Mouse (Mus musculus) embryonic facial prominence, embryonic 13.5 days (tissue): ENCODE data around the gene Gabarap. TPM values are rescaled to one million over a fixed set of nuclear protein-coding genes. Genes with fewer than 3 reads are reported as not detected.
A peak's percentile ranks its signal among the peaks of the same experiment; 100 is the strongest.
"Not testable (repeated sequence)": the region's sequence is repeated elsewhere in the genome, so short reads cannot be mapped to it uniquely, and the experiment has no call there.

Experiments
- ATAC-seq: fragments of 200-750 bp; cut with Nextera tagmentation; 2 replicates; pipeline ENCODE4 v1.8.0; 2017; ENCODE audit warnings: low read depth; ENCODE audit not compliant: insufficient number of reproducible peaks, insufficient read depth, low FRiP score, low TSS enrichment
- H3K27ac ChIP-seq: fragments of 300-500 bp; sonication (generic); 2 replicates; pipeline ENCODE4 v1.5.1; 2015; ENCODE audit warnings: moderate library complexity, mild to moderate bottlenecking, inconsistent platforms
- H3K27me3 ChIP-seq: fragments of 300-500 bp; sonication (generic); 2 replicates; pipeline ENCODE4 v1.6.1; 2015; ENCODE audit warnings: mild to moderate bottlenecking, inconsistent platforms
- H3K36me3 ChIP-seq: fragments of 300-500 bp; sonication (generic); 2 replicates; pipeline ENCODE4 v1.6.1; 2015; ENCODE audit warnings: mild to moderate bottlenecking, inconsistent platforms
- H3K4me1 ChIP-seq: fragments of 300-500 bp; sonication (generic); 2 replicates; pipeline ENCODE4 v1.6.1; 2015; ENCODE audit warnings: inconsistent platforms
- H3K4me2 ChIP-seq: fragments of 300-500 bp; sonication (generic); 2 replicates; pipeline ENCODE4 v1.6.1; 2015; ENCODE audit warnings: moderate library complexity, mild to moderate bottlenecking, inconsistent platforms
- H3K4me3 ChIP-seq: fragments of 300-500 bp; sonication (generic); 2 replicates; pipeline ENCODE4 v1.5.1; 2015; ENCODE audit warnings: mild to moderate bottlenecking, inconsistent platforms
- H3K9ac ChIP-seq: fragments of 300-500 bp; sonication (generic); 2 replicates; pipeline ENCODE4 v1.6.1; 2015; ENCODE audit warnings: mild to moderate bottlenecking, inconsistent platforms
- H3K9me3 ChIP-seq: fragments of 300-500 bp; sonication (generic); 2 replicates; pipeline ENCODE4 v1.6.1; 2016; ENCODE audit warnings: inconsistent platforms
- WGBS: fragments of 180-500 bp; shearing (Covaris S2); methylation state at CpG from one replicate; pipeline ENCODE4 v1.1.7; 2015; ENCODE audit warnings: mixed read lengths; 5-methylcytosine and 5-hydroxymethylcytosine counted together
- polyA plus RNA-seq: library from polyadenylated mRNA; unstranded; fragments of >200 nt; fragmentation: Nextera tagmentation; extraction: Ambion mirVana; gene quantifications from 2 replicates; pipeline ENCODE4 v1.2.1, GENCODE M21; 2015

Gabarap gene
- 511 and 542 TPM in 2 replicates for polyA plus RNA-seq

DNA sequence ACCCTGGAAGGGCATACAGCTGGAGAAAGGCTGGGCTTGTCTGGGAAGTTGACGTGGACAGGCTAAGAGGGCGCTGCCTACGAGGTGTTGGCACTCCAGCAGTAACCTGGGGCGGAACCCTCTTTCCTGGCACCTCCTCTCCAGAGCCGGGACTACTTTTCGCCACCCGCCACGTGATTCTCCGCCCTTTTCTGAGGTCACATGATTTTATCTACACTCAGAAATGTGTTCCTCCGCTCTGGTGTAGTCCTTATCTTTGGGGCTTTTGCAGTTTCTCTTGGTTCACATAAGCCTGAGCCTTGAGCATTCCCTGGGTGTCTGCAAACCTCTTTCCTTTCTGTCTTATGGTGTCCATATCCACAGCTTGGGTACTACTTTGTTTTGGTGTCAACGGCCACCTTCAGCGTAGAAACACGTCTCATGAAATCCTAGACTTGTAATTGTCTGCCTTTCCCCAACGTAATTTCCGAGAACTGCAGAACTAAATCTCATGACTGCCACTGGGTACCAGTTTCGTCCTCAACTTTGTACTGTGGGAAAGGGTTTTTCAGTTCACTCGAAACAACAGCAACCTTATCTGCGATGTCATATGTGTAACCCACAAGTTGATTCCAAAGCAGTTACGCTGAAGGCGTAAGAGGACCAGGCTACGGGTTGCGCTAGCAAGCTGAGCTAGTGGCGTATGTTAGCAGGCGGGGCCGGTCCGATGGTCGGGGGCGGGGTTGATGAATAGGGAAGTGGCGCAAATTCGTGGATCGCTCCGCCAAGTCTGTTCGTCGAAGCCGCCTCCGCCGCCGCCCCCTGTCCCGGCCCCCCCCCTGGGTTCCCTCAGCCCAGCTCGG is at the start of gene Gabarap:
Gene Gabarap (plus strand): TSS at position 294 of the 842 bp plus-strand sequence.
- under 1% methylated on average over 40 of the region's 40 CpGs for WGBS
- Histone ChIP-seq H3K4me3 (peak within 1 kb of the TSS; percentile 84), H3K9ac (peak within 1 kb of the TSS; percentile 85), H3K36me3 (peaks cover 59% of the 10 kb centered on the region), H3K9me3 (no peaks in the 10 kb centered on the region), H3K4me2 (peak within 1 kb of the TSS; percentile 74), H3K4me1 (peaks cover 24% of the 10 kb centered on the region), H3K27ac (peak within 1 kb of the TSS; percentile 94), H3K27me3 (no peaks in the 10 kb centered on the region)
- ATAC-seq: peak; percentile 66

DNA sequence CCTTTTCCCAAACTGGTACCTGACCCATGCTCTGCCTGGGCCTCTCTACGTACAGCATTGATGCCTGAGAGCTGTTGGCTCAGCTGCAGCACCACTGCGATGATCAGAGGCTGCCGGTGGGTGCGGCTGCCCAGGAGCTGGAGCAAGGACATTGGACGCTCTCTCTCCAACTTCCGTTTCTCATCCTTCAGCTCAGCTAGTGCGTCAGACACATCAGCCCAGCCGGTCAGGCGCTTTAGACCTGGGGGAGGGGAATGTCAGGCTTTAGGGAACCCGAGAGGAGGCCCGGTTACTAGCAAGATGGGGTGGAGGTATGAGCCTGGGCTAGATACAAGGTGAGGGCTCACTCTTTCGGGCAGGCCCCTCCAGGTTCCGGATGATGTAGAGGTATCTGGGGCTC is 45.7 kb upstream of the Gabarap start:
- H3K27ac ChIP-seq: no peak overlapping the region
- 0 out of 2 replicates have a peak overlapping the region, but pooled peaks have one; percentile 1 for H3K4me3 ChIP-seq
- peaks cover 29% of the 10 kb centered on the region for H3K4me1 ChIP-seq
- no peaks in the 10 kb centered on the region for H3K27me3 ChIP-seq
- WGBS: 78% methylated on average over 13 of the region's 13 CpGs
- H3K9me3 ChIP-seq: no peaks in the 10 kb centered on the region
- H3K4me2 ChIP-seq: no peak overlapping the region
- peaks cover 44% of the 10 kb centered on the region for H3K36me3 ChIP-seq
- peak overlapping the region; percentile 21; the same call in 1 of the 2 replicates for H3K9ac ChIP-seq
- no peak for ATAC-seq

DNA sequence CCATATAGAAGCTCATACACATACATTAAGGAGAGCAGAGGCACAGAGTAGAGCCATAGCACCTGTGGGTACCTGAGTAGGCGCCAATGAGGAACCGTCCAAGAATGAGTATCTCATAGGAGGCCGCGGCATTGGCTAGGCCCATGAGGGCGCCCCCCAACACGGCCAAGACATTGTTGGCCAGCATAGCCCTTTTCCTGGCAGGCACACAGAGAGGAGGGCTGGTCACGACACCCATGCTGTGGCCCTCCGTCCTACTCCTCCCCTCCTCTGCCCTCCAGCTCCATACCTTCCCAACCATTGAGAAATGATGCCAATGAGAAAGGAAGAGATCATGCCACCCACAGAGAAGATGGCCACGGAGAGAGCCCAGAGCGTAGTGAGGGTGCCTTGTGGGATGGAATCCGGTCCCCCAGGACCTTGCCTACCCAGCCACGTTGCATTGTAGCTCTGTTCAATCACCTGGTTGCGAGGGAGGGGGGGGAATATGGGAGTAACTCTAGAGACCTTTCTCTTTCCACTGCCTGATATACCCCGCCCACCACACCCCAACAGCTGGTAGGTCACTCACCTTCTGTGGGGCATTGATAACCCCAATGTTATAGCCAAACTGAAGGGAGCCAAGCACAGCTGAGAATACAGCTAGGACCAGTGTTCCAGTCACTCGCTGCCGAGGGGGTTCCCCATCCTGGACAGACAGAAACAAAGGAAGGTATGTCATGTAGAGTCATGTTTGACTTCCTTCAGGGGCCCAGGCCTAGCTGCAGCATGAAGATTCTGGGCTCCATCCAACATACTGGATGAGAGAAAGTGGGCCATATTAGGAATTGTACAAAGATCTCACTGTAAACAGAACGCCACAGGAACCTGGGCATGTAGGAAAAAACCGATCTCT is 44.7 kb upstream of the Gabarap start:
- 85% methylated on average over 18 of the region's 18 CpGs for WGBS
- peak overlapping the region; percentile 70 for H3K9ac ChIP-seq

GRCm38 (mm10) chr11:69947337-69948065 is 43.4 kb upstream of the Gabarap start:
- under 1% methylated on average over 29 of the region's 29 CpGs for WGBS
- Histone ChIP-seq H3K9ac (peak overlapping the region; percentile 70), H3K4me2 (peak overlapping the region; percentile 71), H3K27me3 (no peaks in the 10 kb centered on the region), H3K36me3 (peaks cover 38% of the 10 kb centered on the region), H3K4me3 (peak overlapping the region; percentile 54), H3K9me3 (no peaks in the 10 kb centered on the region), H3K4me1 (peaks cover 29% of the 10 kb centered on the region), H3K27ac (peak overlapping the region; percentile 92)
- ATAC-seq: peak; percentile 21; the same call in 1 of the 2 replicates

More for the DNA sequence above, 44.7 kb upstream of the Gabarap start:
- Histone ChIP-seq H3K4me3 (peak overlapping the region; percentile 54), H3K9me3 (no peaks in the 10 kb centered on the region), H3K4me1 (peaks cover 29% of the 10 kb centered on the region), H3K4me2 (peak overlapping the region; percentile 71), H3K27me3 (no peaks in the 10 kb centered on the region), H3K27ac (peak overlapping the region; percentile 92; the same call in 1 of the 2 replicates), H3K36me3 (peaks cover 44% of the 10 kb centered on the region)
- ATAC-seq: no peak

DNA sequence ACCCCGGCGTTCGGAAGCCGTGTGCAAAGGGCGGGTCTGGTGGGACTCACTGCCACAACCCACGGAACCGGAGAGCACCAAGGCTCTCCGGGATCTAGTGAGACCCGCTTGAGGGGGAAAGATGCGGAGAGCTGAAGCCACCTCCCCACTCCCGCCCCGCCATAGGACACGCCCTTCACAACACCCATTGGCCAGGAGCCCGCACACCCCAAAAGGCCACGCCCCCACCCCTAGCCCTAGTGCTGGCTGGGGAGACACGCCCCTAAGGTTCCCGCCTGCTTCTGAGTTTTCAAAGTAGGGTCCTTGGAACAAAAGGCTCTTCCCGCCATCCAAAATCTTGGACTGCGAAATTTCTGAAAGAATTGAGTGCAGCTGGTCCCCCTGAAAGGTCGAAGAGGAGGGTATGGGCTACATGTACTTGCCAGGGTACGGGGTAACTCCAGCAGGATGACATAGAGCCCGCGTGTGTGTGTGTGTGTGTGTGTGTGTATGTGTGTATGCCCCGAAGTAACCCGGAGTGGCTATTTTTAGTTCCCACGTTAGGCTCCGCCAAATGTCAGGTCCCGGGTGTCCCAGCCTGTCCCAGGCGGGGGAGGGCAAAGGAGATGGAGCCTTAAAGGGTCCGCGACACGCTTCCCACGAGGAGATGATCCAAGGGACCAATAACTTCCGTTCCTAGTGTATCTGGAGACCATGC is 42.7 kb upstream of the Gabarap start, which contains the start of gene Slc2a4:
Gene Slc2a4 (minus strand): TSS at position 123 of the 697 bp plus-strand sequence.
- under 1% methylated on average over 34 of the region's 34 CpGs for WGBS
- peak; percentile 90 for ATAC-seq
- peak within 1 kb of the TSS; percentile 71 for H3K4me2 ChIP-seq
- H3K4me3 ChIP-seq: peak within 1 kb of the TSS; percentile 54
- H3K9ac ChIP-seq: peak within 1 kb of the TSS; percentile 70
- peaks cover 29% of the 10 kb centered on the region for H3K4me1 ChIP-seq
- H3K27me3 ChIP-seq: no peaks in the 10 kb centered on the region
- H3K36me3 ChIP-seq: peaks cover 31% of the 10 kb centered on the region
- no peaks in the 10 kb centered on the region for H3K9me3 ChIP-seq
- peak within 1 kb of the TSS; percentile 92 for H3K27ac ChIP-seq

DNA sequence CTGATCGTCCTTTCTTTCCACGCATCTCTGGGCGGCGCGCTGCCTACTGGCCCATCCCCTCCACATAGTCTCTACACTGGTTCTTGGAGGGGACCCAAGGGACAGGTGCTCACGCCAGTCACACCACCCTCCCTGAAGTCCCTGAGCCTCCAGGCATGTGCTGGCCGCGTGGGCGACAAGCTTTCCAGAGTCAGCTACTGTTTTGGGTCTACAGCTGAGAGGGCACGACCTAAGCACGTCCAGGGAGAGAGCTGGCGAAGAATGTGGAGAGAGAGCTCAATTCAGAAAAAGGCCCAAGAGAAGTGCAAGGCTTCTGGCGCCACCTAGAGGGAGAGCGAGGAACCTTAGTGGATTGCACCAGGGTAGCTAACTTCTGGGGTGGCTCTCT is 42.2 kb upstream of the Gabarap start:
- peak overlapping the region; percentile 54 for H3K4me3 ChIP-seq
- ATAC-seq: peak; percentile 34
- no peaks in the 10 kb centered on the region for H3K9me3 ChIP-seq
- WGBS: under 1% methylated on average over 14 of the region's 14 CpGs
- H3K4me2 ChIP-seq: peak overlapping the region; percentile 71
- peaks cover 25% of the 10 kb centered on the region for H3K36me3 ChIP-seq
- H3K27ac ChIP-seq: peak overlapping the region; percentile 92
- peaks cover 29% of the 10 kb centered on the region for H3K4me1 ChIP-seq
- no peaks in the 10 kb centered on the region for H3K27me3 ChIP-seq
- peak overlapping the region; percentile 70 for H3K9ac ChIP-seq

- 41% methylated on average over 4 of the region's 4 CpGs for WGBS
- Histone ChIP-seq H3K9ac (no peak overlapping the region), H3K4me1 (peaks cover 21% of the 10 kb centered on the region), H3K27me3 (no peaks in the 10 kb centered on the region), H3K36me3 (peaks cover 4% of the 10 kb centered on the region), H3K4me3 (no peak overlapping the region), H3K4me2 (no peak overlapping the region), H3K27ac (no peak overlapping the region), H3K9me3 (no peaks in the 10 kb centered on the region)
- no peak for ATAC-seq
Observed at GRCm38 (mm10) chr11:69950807-69951459, 40.0 kb upstream of the Gabarap start.

- no peak for ATAC-seq
- 41% methylated on average over 1 of the region's 1 CpGs for WGBS
- Histone ChIP-seq H3K4me2 (no peak overlapping the region), H3K36me3 (no peaks in the 10 kb centered on the region), H3K27me3 (no peaks in the 10 kb centered on the region), H3K4me1 (peaks cover 7% of the 10 kb centered on the region), H3K4me3 (no peak overlapping the region), H3K9ac (no peak overlapping the region), H3K9me3 (no peaks in the 10 kb centered on the region), H3K27ac (no peak overlapping the region)
Observed at GRCm38 (mm10) chr11:69952274-69952673, 38.7 kb upstream of the Gabarap start.

DNA sequence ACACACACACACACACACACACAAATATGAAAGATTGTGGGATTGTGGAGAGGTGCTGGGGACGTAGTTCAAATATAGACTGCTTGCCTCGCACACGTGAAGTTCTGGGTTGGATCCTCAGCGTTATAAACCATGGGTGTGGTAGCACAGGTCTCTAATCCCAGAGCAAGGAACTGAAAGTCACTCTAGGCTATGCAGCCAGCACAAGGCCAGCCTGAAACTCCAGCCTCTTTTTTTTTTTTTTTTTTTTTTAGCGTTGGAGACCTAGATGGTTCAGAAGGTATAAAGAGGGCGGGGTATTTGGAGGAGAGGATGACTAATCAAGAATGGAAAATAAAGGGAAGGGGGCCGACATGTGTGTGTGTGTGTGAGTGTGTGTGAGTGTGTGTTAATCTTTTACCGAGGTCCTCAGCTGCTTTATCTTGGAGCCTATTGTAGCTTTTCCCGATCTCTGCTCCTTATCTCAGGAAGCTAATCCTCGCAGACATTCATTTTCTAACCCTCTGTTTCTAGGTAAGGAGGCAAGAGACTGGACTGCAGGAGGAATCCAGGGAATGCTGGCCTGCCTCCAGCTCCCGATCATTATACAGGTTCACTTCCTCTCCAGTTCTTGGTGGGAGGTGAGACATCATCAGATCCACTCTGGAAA is 37.6 kb upstream of the Gabarap start:
- Histone ChIP-seq H3K4me2 (no peak overlapping the region), H3K9ac (no peak overlapping the region), H3K36me3 (no peaks in the 10 kb centered on the region), H3K4me3 (no peak overlapping the region), H3K9me3 (no peaks in the 10 kb centered on the region), H3K27me3 (no peaks in the 10 kb centered on the region), H3K27ac (no peak overlapping the region), H3K4me1 (peaks cover 4% of the 10 kb centered on the region; the same call in 1 of the 2 replicates)
- ATAC-seq: no peak
- WGBS: 62% methylated on average over 11 of the region's 11 CpGs

DNA sequence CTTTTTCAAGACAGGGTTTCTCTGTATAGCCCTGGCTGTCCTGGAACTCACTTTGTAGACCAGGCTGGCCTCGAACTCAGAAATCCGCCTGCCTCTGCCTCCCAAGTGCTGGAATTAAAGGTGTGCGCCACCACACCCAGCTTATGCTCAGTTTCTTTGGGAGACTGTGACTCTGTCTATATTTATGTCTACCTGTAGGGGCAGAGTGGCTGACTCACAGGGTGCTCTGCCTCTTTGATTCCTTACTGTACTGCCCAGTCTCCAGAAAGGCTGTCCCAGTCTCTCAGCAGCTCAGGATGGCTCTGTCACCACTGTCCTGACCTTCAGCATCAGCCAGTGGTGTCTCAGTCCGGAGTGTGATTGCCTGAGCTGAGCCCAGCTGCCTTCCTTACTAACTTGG is 35.3 kb upstream of the Gabarap start:
- not testable (repeated sequence) for H3K4me1 ChIP-seq, H3K4me3 ChIP-seq, ATAC-seq, H3K27me3 ChIP-seq, H3K9ac ChIP-seq, H3K27ac ChIP-seq, H3K36me3 ChIP-seq, H3K9me3 ChIP-seq, H3K4me2 ChIP-seq
- WGBS: 73% methylated on average over 4 of the region's 4 CpGs
